Mouse (Mus musculus): ENCODE results near the gene Krtap6-2. TPM values are rescaled to one million over a fixed set of nuclear protein-coding genes. Genes with fewer than 3 reads are reported as not detected.

Gene Krtap6-2
- polyA plus RNA-seq (2012; rRNA removed), result not detected in 2 replicates

GRCm38 (mm10) chr16:89420011-89420410 is at the start of gene Krtap6-2:
TSS of gene Krtap6-2 (minus strand) at chr16:89420111.

DNA sequence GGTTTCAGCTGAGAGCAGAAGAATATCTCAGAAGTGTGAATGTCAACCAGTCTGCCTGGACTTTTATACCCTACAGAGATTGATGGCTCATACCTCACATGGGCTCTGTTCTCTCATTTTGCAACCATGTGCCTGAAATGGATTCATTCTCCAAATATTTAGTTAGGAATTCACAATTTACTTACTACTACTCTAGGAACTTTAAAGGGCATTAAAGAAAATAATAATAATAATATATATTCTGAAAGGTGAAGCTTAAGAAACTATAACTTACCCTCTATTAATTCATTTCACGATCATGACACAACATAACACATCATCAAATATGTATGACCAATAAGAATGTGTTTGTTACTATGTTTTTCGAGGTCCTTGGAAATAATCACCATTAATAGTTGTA is 16.1 kb downstream of the Krtap6-2 start, which contains the start of gene Krtap21-1:
Gene Krtap21-1 (minus strand): TSS at position 101 of the 400 bp plus-strand sequence.

Other genes with a start within 250 kb of the Krtap6-2 start
- not detected in 2 replicates for gene 1110057P08Rik, start 245.4 kb downstream of the Krtap6-2 start, polyA plus RNA-seq (2012; rRNA removed)
- gene Krtap20-2, start 214.2 kb downstream of the Krtap6-2 start, polyA plus RNA-seq (2012; rRNA removed), result not detected in 2 replicates
- gene Krtap21-1, start 16.2 kb downstream of the Krtap6-2 start, polyA plus RNA-seq (2012; rRNA removed), result not detected in 2 replicates
- gene Krtap8-1, start 67.8 kb upstream of the Krtap6-2 start, polyA plus RNA-seq (2012; rRNA removed), result not detected in 2 replicates
- gene Krtap7-1, start 88.2 kb upstream of the Krtap6-2 start, polyA plus RNA-seq (2012; rRNA removed), result not detected in 2 replicates
- not detected in 2 replicates for gene Krtap11-1, start 151.1 kb upstream of the Krtap6-2 start, polyA plus RNA-seq (2012; rRNA removed)

Data from ovary, adult 2 months (tissue).